Mouse (Mus musculus) liver, embryonic 11.5 days (tissue): Measurements from ENCODE around the gene Rundc3a. TPM values are rescaled to one million over a fixed set of nuclear protein-coding genes. Genes with fewer than 3 reads are reported as not detected.
A peak's percentile ranks its signal among the peaks of the same experiment; 100 is the strongest.
"Not testable (repeated sequence)": the region's sequence is repeated elsewhere in the genome, so short reads cannot be mapped to it uniquely, and the experiment has no call there.

Experiments used
- ATAC-seq: fragments of 200-750 bp; cut with Nextera tagmentation; replicated peaks from 2 replicates; pipeline ENCODE4 v1.8.0; 2017; ENCODE audit warnings: moderate number of reproducible peaks, mild to moderate bottlenecking, moderate TSS enrichment, moderate library complexity; ENCODE audit not compliant: low FRiP score
- DNase-seq: peaks from one replicate; pipeline ENCODE4 v3.0.0-alpha.2; 2017; ENCODE audit warnings: low spot score
- H3K27ac ChIP-seq: fragments of 300-500 bp; sonication (generic); 2 replicates; pipeline ENCODE4 v1.5.1; 2014; ENCODE audit warnings: mild to moderate bottlenecking, low read depth, low read length, control low read depth
- H3K27me3 ChIP-seq: fragments of 300-500 bp; sonication (generic); replicated peaks from 2 replicates; pipeline ENCODE4 v1.6.1; 2014; ENCODE audit warnings: low read length, mixed read lengths; ENCODE audit not compliant: control insufficient read depth, insufficient read depth
- H3K36me3 ChIP-seq: fragments of 300-500 bp; sonication (generic); 2 replicates; pipeline ENCODE4 v1.6.1; 2014; ENCODE audit warnings: mild to moderate bottlenecking, low read length, moderate library complexity, mixed read lengths; ENCODE audit not compliant: control insufficient read depth, insufficient read depth
- H3K4me1 ChIP-seq: fragments of 300-500 bp; sonication (generic); replicated peaks from 2 replicates; pipeline ENCODE4 v1.6.1; 2014; ENCODE audit warnings: low read length, mixed read lengths; ENCODE audit not compliant: control insufficient read depth, insufficient read depth
- H3K4me2 ChIP-seq: fragments of 300-500 bp; sonication (generic); 2 replicates; pipeline ENCODE4 v1.6.1; 2014; ENCODE audit warnings: mild to moderate bottlenecking, control low read depth, moderate library complexity
- H3K4me3 ChIP-seq: fragments of 300-500 bp; sonication (generic); 2 replicates; pipeline ENCODE4 v1.5.1; 2014; ENCODE audit warnings: low read depth, low read length, control low read depth
- H3K9ac ChIP-seq: fragments of 300-500 bp; sonication (generic); 2 replicates; pipeline ENCODE4 v1.6.1; 2014; ENCODE audit warnings: low read depth, low read length, control low read depth
- H3K9me3 ChIP-seq: fragments of 300-500 bp; sonication (generic); 2 replicates; pipeline ENCODE4 v1.6.1; 2016; ENCODE audit warnings: low read length, inconsistent platforms, mixed read lengths; ENCODE audit not compliant: control insufficient read depth
- WGBS: fragments of 180-500 bp; shearing (Covaris S2); extraction: QIAGEN DNeasy Blood & Tissue Kit; methylation state at CpG from one replicate; pipeline ENCODE4 v1.1.7; 2014; 5-methylcytosine and 5-hydroxymethylcytosine counted together
- polyA plus RNA-seq: library from polyadenylated mRNA; unstranded; fragments of >200 nt; fragmentation: Nextera tagmentation; extraction: Ambion mirVana; gene quantifications from 2 replicates; pipeline ENCODE4 v1.2.1, GENCODE M21; 2014

Gene Rundc3a
- polyA plus RNA-seq, 1 experiment from 2014 or later, result 2.6 TPM

DNA sequence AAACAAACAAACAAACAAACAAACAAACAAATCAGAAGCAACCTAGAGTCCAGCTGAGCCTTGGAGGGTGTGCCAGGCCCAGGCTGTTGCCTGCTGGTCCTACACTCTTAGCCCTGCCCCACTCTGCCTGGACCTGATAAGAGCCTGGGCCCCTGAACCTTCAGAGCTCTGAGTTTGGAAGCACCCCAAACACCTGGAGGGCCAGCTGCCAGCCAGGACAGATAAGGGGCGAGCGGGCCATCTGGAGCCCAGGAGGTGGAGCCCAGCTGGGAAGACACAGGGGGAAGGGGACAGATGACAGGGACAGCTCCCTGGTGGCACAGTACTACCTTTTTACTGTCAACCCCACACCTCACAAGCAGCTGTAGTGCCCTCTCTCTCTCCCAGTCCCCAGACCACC, 29.6 kb upstream of the Rundc3a start:
- Histone ChIP-seq H3K36me3 (peaks cover 4% of the 10 kb centered on the region), H3K27me3 (peaks cover 45% of the 10 kb centered on the region), H3K4me2 (peak overlapping the region; percentile 71), H3K9me3 (no peaks in the 10 kb centered on the region), H3K9ac (peak overlapping the region; percentile 84), H3K4me1 (peaks cover 28% of the 10 kb centered on the region), H3K4me3 (peak overlapping the region; percentile 63), H3K27ac (peak overlapping the region; percentile 88)
- WGBS, result 9% methylated on average over 2 of the region's 2 CpGs
- DNase-seq (peak; percentile 67), ATAC-seq (peak; percentile 87)

- H3K9ac ChIP-seq, result peak overlapping the region; percentile 84
- WGBS, result 54% methylated on average over 14 of the region's 14 CpGs
Observed at GRCm38 (mm10) chr11:102364570-102365371, 28.4 kb upstream of the Rundc3a start.

GRCm38 (mm10) chr11:102365699-102366098, 27.5 kb upstream of the Rundc3a start:
- peak overlapping the region; percentile 63; the same call in 1 of the 2 replicates for H3K4me3 ChIP-seq
- H3K27me3 ChIP-seq, result peaks cover 27% of the 10 kb centered on the region
- ATAC-seq, result peak; percentile 12
- no peaks in the 10 kb centered on the region for H3K9me3 ChIP-seq
- H3K4me2 ChIP-seq, result peak overlapping the region; percentile 58
- 55% methylated on average over 4 of the region's 4 CpGs for WGBS
- H3K4me1 ChIP-seq, result peaks cover 27% of the 10 kb centered on the region
- H3K9ac ChIP-seq, result peak overlapping the region; percentile 84
- peak overlapping the region; percentile 88 for H3K27ac ChIP-seq
- DNase-seq, result no peak
- peaks cover 4% of the 10 kb centered on the region for H3K36me3 ChIP-seq

More at GRCm38 (mm10) chr11:102364570-102365371, 28.4 kb upstream of the Rundc3a start:
- Histone ChIP-seq H3K27me3 (peaks cover 36% of the 10 kb centered on the region), H3K36me3 (peaks cover 4% of the 10 kb centered on the region), H3K4me2 (peak overlapping the region; percentile 58), H3K4me1 (peaks cover 28% of the 10 kb centered on the region), H3K27ac (peak overlapping the region; percentile 88), H3K9me3 (no peaks in the 10 kb centered on the region), H3K4me3 (peak overlapping the region; percentile 63)
- ATAC-seq (peak; percentile 90), DNase-seq (no peak)

DNA sequence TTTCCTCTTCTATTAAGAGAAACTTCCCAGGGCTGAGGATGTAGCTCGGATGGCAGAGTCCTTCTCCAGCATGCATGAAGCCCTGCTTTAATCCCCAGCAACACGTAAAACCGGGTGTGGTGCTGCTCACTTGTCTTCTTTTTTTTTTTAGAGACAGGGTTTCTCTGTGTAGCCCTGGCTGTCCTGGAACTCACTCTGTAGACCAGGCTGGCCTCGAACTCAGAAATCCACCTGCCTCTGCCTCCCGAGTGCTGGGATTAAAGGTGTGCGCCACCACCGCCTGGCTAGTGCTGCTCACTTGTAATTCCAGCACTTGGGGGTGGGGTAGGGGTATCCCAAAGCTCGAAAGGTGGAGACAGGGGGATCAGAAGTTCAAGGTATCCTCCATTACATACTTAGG, 27.1 kb upstream of the Rundc3a start, which contains the start of gene Slc4a1:
Gene Slc4a1 (minus strand): TSS at position 101 of the 400 bp plus-strand sequence.
- WGBS, result 70% methylated on average over 8 of the region's 8 CpGs

DNA sequence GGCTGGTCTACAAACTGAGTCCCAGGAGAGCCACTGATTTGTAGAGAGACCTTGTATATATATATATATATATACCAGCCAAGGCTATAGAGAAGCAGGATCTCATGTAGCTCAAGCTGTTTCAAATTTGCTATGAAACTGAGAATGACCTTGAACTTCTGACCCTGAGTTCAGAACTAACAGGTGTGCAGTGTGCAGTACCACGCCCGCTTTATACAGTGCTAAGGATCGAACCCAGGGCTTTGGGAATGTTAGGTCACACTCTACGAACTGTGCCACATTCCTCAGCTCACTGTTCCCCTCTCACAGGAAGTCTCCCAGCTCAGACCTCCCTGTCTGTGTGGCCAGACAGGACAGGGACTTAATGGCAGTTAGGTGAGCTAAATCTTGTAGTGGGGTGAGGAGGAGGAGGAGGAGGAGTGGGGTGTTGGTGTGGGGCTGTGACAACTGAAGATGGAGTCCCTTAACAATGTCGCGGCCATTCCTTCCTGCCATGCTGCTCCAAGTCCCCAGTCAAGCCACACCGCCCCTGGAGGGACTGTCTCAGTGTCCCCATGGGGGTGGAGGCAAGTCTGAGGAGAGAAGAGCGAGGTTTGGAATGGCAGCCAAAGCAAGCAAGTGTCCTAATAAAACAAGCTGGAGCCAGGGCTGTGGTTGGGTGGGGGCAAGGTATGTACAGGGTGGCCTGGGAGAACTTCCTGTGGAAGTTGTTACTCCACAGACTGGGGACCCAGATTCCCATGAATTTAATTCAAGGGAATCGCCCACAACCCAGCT, 25.5 kb upstream of the Rundc3a start:
- H3K9me3 ChIP-seq, result no peaks in the 10 kb centered on the region
- peaks cover 32% of the 10 kb centered on the region for H3K4me1 ChIP-seq
- ATAC-seq (no peak), DNase-seq (no peak)
- H3K27me3 ChIP-seq, result peaks cover 17% of the 10 kb centered on the region
- H3K36me3 ChIP-seq, result no peaks in the 10 kb centered on the region
- peak overlapping the region; percentile 7 for H3K4me2 ChIP-seq
- peak overlapping the region; percentile 36; the same call in 1 of the 2 replicates for H3K9ac ChIP-seq
- 65% methylated on average over 9 of the region's 9 CpGs for WGBS
- no peak overlapping the region for H3K4me3 ChIP-seq
- H3K27ac ChIP-seq, result no peak overlapping the region

More for the DNA sequence above, 27.1 kb upstream of the Rundc3a start, which contains the start of gene Slc4a1:
- ATAC-seq, DNase-seq, H3K9me3 ChIP-seq, H3K36me3 ChIP-seq: not testable (repeated sequence)
- H3K4me1 ChIP-seq, result peaks cover 27% of the 10 kb centered on the region
- peak within 1 kb of the TSS; percentile 88 for H3K27ac ChIP-seq
- peak within 1 kb of the TSS; percentile 84 for H3K9ac ChIP-seq
- H3K4me2 ChIP-seq, result peak within 1 kb of the TSS; percentile 58
- H3K27me3 ChIP-seq, result peaks cover 23% of the 10 kb centered on the region
- H3K4me3 ChIP-seq, result peak within 1 kb of the TSS; percentile 63

DNA sequence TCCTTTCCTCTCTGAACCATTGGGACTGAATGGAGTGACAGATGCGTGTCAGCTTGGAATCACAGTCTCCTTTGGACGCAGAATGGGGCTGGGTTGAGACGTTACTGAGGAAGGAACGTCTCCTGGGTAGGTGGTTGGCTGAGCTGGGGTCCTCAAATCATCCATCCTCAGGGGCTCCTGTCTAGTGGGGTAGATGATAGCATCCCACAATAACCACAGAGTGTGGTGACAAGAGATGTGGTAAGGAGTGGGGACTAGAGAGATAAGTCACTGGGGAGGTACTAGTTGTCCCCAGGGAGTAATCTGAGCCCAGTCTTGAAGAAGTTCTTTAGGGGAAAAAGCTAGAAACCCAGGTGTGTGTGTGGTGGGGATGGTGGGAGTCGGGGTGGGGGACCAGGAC, 24.9 kb upstream of the Rundc3a start:
- Histone ChIP-seq H3K4me2 (peak overlapping the region; percentile 7), H3K4me3 (no peak overlapping the region), H3K27me3 (peaks cover 24% of the 10 kb centered on the region), H3K27ac (no peak overlapping the region), H3K36me3 (no peaks in the 10 kb centered on the region), H3K9me3 (no peaks in the 10 kb centered on the region), H3K9ac (peak overlapping the region; percentile 37; the same call in 1 of the 2 replicates), H3K4me1 (peaks cover 34% of the 10 kb centered on the region)
- ATAC-seq (0 out of 2 replicates have a peak, but pooled peaks have one; percentile 4), DNase-seq (no peak)
- 40% methylated on average over 5 of the region's 5 CpGs for WGBS

- Histone ChIP-seq H3K4me3 (no peak overlapping the region), H3K4me1 (peaks cover 40% of the 10 kb centered on the region), H3K27me3 (peaks cover 28% of the 10 kb centered on the region), H3K9ac (peak overlapping the region; percentile 25; the same call in 1 of the 2 replicates), H3K4me2 (no peak overlapping the region), H3K27ac (peak overlapping the region; percentile 52; the same call in 1 of the 2 replicates), H3K9me3 (no peaks in the 10 kb centered on the region), H3K36me3 (no peaks in the 10 kb centered on the region)
- no peak for ATAC-seq
- no peak for DNase-seq
- 77% methylated on average over 4 of the region's 4 CpGs for WGBS
Observed at GRCm38 (mm10) chr11:102369263-102369662, 23.9 kb upstream of the Rundc3a start.

GRCm38 (mm10) chr11:102370285-102370684, 22.9 kb upstream of the Rundc3a start:
- Histone ChIP-seq H3K36me3 (no peaks in the 10 kb centered on the region), H3K4me2 (no peak overlapping the region), H3K27me3 (peaks cover 31% of the 10 kb centered on the region), H3K27ac (no peak overlapping the region), H3K4me3 (no peak overlapping the region), H3K9me3 (no peaks in the 10 kb centered on the region), H3K9ac (no peak overlapping the region), H3K4me1 (peaks cover 43% of the 10 kb centered on the region)
- ATAC-seq (no peak), DNase-seq (no peak)
- WGBS, result 49% methylated on average over 7 of the region's 7 CpGs
